Mouse (Mus musculus) testis, adult 2 months (tissue): ENCODE measurements at regions not wholly inside any gene's neighbourhood (a gene's known extent, or its start where the extent isn't known, plus 50 kb on each side); places are given as distances from the start of the nearest gene placed in this dataset.

Experiments used
- CTCF ChIP-seq: fragments of 200-500 bp; IDR thresholded peaks from 2 replicates; pipeline ENCODE4 v1.5.1; 2012; ENCODE audit warnings: low read depth, mild to moderate bottlenecking, inconsistent platforms, low read length, moderate library complexity; ENCODE audit not compliant: control insufficient read depth, insufficient read depth, insufficient replicate concordance
- POLR2A ChIP-seq: fragments of 200-500 bp; IDR thresholded peaks from 2 replicates; pipeline ENCODE4 v1.6.1; 2012; ENCODE audit warnings: low read depth, mild to moderate bottlenecking, inconsistent platforms, low read length, moderate library complexity; ENCODE audit not compliant: control insufficient read depth

DNA sequence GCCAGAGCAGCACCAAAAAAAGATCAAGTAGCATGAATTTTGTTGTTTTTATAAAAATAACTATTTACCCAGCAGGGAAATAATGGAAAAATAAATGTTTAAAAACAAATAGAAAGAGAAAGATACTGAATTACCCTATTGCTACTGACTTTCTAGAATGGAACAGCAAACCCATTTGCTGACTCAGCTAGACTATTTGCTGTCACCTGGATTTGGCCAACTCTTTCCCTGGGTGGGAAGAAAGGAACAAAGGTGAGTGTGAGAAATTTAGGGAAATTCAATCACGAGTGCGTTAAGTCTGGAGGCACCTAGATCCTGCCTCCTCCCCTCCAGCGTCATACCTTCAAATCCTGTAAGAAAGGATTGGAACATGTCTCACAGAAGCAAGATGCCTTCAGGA, 110.2 kb downstream of the Tmsb4x start:
- TF ChIP-seq CTCF (no peak), POLR2A (no peak)
